Mouse (Mus musculus): Measurements from ENCODE around the gene Afap1. TPM values are rescaled to one million over a fixed set of nuclear protein-coding genes. Genes with fewer than 3 reads are reported as not detected.

Gene Afap1
- polyA plus RNA-seq, 1 experiment = 17.2 TPM

DNA sequence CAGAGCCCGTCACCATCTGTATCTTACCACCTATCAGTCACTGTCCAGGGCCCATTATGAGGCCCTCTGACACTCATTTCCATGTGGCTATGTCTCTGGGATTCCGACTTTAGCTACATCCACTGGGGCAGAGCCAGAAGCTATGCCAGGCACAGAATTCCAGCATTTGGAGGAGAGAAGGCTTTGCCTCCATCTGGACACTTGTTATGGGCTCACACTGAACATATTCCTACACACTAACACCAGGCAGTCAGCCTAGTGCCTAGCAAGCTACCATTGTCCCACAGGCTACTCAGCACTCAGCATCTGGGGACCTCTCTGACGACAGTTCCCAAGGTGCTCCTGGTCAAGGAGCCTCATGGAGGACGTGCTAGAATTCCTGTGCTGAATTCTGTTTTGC, 132.0 kb downstream of the Afap1 start:
- H3K27me3 ChIP-seq (replicated peaks; ENCODE audit: control insufficient read depth, insufficient read depth, low read length) = no peaks in the 10 kb centered on the region
- WGBS = 87% methylated on average over 4 of the region's 4 CpGs
- H3K4me3 ChIP-seq (ENCODE audit: insufficient read depth, low read depth, low read length) = no peak overlapping the region
- DNase-seq = no peak
- no peak overlapping the region for H3K27ac ChIP-seq (ENCODE audit: insufficient read depth, low read depth, low read length)
- H3K36me3 ChIP-seq (ENCODE audit: control insufficient read depth, insufficient read depth, low read length) = no peaks in the 10 kb centered on the region
- H3K4me1 ChIP-seq (ENCODE audit: control insufficient read depth, insufficient read depth, low read length) = no peaks in the 10 kb centered on the region
- no peak for TF ChIP-seq CTCF (conservative IDR thresholded peaks at IDR 0.05; ENCODE audit: insufficient read depth, insufficient read length, low read depth, low read length)
- no peak for TF ChIP-seq POLR2A (IDR thresholded peaks at IDR 0.05; ENCODE audit: low read depth, low read length)

DNA sequence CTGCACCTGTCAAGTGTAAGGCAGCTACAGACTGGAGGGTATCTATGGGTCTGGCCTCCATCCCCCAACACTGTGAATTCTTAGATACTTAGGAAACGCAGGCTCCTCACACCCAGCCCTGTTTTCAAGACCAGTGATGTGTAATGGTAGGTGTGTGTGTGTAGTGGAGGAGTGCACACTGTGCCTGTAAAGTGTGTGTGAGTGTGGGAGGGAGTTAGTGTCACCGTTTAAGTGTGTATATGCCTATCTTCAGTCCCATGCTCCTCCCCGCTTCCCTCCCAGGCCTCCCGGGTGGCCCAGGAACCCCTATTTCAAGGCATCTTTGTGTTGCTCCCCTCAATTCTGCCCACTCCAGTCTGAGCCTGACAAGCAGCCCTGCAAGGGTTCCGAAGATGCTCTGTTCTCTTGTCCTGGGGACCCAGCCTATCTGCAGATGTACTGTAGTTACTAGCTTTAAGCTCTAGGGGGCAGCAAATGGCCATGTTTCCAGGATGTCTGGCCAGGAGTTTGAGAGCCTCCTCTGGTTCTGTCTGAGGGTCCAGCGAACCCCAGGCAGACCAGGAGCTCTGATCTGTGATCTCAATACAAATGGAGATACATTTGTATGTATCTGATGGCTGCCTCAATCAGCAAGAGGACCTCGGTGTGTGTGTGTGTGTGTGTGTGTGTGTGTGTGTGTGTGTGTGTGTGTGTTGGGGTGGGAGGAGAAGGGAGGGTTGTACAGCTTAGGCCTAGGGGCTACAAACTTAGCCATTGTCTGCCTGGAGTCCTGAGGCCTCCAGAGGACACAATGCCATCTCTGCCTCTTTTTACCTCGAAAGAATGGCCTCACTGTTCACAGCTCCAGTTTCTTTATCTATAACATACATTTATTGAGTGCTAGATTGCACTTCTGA, 140.7 kb downstream of the Afap1 start:
- 52% methylated on average over 8 of the region's 8 CpGs for WGBS
- H3K4me1 ChIP-seq (ENCODE audit: control insufficient read depth, insufficient read depth, low read length) = no peaks in the 10 kb centered on the region
- no peak overlapping the region for H3K4me3 ChIP-seq (ENCODE audit: insufficient read depth, low read depth, low read length)
- peak; percentile 44 for DNase-seq
- H3K27me3 ChIP-seq (replicated peaks; ENCODE audit: control insufficient read depth, insufficient read depth, low read length) = no peaks in the 10 kb centered on the region
- H3K27ac ChIP-seq (ENCODE audit: insufficient read depth, low read depth, low read length) = no peak overlapping the region
- peak; percentile 79 for TF ChIP-seq CTCF (conservative IDR thresholded peaks at IDR 0.05; ENCODE audit: insufficient read depth, insufficient read length, low read depth, low read length)
- no peak for TF ChIP-seq POLR2A (IDR thresholded peaks at IDR 0.05; ENCODE audit: low read depth, low read length)
- H3K36me3 ChIP-seq (ENCODE audit: control insufficient read depth, insufficient read depth, low read length) = no peaks in the 10 kb centered on the region

DNA sequence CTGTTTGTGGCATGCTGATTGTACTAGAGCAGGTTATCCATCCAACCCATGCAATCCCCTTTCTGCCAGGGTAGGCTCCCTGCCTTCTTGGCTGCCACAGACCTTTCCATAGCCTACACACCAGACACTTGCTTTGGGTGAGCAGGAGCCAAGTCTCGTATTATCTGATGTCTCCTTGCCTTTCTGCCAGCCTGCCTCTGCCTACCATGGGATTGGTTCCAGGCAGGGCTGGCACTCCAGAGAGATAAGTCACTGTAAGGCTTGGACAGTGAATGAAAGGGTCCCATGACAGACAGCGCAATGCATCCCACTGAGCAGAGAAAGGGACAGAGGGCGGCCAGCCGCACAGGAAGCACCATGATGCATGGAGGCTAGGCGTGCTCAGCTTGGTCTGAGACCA, 146.5 kb downstream of the Afap1 start:
- no peaks in the 10 kb centered on the region for H3K27me3 ChIP-seq (replicated peaks; ENCODE audit: control insufficient read depth, insufficient read depth, low read length)
- no peak overlapping the region for H3K4me3 ChIP-seq (ENCODE audit: insufficient read depth, low read depth, low read length)
- H3K4me1 ChIP-seq (ENCODE audit: control insufficient read depth, insufficient read depth, low read length) = no peaks in the 10 kb centered on the region
- no peaks in the 10 kb centered on the region for H3K36me3 ChIP-seq (ENCODE audit: control insufficient read depth, insufficient read depth, low read length)
- TF ChIP-seq CTCF (conservative IDR thresholded peaks at IDR 0.05; ENCODE audit: insufficient read depth, insufficient read length, low read depth, low read length) (no peak), POLR2A (IDR thresholded peaks at IDR 0.05; ENCODE audit: low read depth, low read length) (no peak)
- H3K27ac ChIP-seq (ENCODE audit: insufficient read depth, low read depth, low read length) = no peak overlapping the region
- DNase-seq = no peak
- 95% methylated on average over 5 of the region's 5 CpGs for WGBS

DNA sequence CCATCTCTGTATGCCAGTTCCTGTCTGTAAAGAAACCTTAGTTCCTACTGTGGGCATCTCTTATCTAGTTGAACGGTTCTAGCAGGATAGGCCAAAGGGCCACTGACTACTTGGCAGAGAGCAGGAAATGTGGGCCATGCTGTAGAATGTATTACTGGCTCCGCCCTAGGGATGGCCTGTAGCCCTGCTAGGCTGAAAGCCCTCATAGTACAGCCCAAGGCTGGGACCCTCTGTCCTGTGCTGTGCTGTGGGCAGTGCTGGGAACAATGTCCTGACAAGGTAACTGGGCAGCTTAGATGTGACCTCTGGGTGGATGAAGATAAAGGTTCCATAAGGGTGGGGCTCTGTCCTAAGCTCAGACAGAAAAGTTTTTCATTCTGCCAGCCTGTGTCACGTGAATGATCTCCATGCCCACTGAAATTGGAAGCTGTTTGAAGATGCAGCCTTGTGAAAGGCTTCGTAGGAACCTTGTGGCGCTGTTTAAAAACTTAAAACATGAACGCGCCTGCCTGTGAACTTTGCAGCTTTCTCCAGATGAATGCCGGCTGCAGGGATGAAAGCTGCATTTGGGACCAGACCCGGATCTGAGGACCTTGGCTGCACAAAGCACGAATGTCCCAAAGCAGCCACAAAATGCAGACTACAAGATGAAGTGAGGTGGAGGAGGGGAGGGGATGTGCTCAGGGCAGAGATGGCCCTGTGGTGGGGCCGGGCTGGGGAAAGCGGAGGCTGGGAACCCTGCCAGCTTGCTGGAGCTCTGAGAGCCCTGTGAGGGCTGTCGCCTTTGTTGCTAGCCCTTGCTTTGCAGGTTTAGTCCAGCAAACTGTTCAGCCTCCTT, 147.5 kb downstream of the Afap1 start:
- no peak overlapping the region for H3K4me3 ChIP-seq (ENCODE audit: insufficient read depth, low read depth, low read length)
- no peak for DNase-seq
- no peak overlapping the region for H3K27ac ChIP-seq (ENCODE audit: insufficient read depth, low read depth, low read length)
- no peaks in the 10 kb centered on the region for H3K36me3 ChIP-seq (ENCODE audit: control insufficient read depth, insufficient read depth, low read length)
- WGBS = 64% methylated on average over 13 of the region's 13 CpGs
- no peaks in the 10 kb centered on the region for H3K27me3 ChIP-seq (replicated peaks; ENCODE audit: control insufficient read depth, insufficient read depth, low read length)
- H3K4me1 ChIP-seq (ENCODE audit: control insufficient read depth, insufficient read depth, low read length) = no peaks in the 10 kb centered on the region
- TF ChIP-seq CTCF (conservative IDR thresholded peaks at IDR 0.05; ENCODE audit: insufficient read depth, insufficient read length, low read depth, low read length) (no peak), POLR2A (IDR thresholded peaks at IDR 0.05; ENCODE audit: low read depth, low read length) (no peak)

DNA sequence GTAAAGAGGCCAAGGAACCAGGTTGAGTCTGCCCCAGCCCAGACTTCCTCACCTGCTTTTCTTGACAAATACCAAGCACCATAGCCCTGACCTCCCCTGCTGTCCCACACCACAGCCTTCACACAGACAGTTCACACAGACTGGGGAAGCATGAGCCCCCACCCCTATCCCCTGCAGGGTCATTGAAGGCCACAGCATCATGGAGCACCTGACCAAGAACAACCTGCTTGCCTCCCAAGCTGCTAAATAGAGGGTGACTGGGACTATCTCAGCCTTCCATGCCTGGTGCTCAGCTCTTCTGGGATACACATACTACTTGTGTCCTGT, 148.1 kb downstream of the Afap1 start:
- no peak for DNase-seq
- Histone ChIP-seq H3K27me3 (replicated peaks; ENCODE audit: control insufficient read depth, insufficient read depth, low read length) (no peaks in the 10 kb centered on the region), H3K4me1 (ENCODE audit: control insufficient read depth, insufficient read depth, low read length) (no peaks in the 10 kb centered on the region), H3K36me3 (ENCODE audit: control insufficient read depth, insufficient read depth, low read length) (no peaks in the 10 kb centered on the region), H3K27ac (ENCODE audit: insufficient read depth, low read depth, low read length) (no peak overlapping the region), H3K4me3 (ENCODE audit: insufficient read depth, low read depth, low read length) (no peak overlapping the region)
- TF ChIP-seq CTCF (conservative IDR thresholded peaks at IDR 0.05; ENCODE audit: insufficient read depth, insufficient read length, low read depth, low read length) (no peak), POLR2A (IDR thresholded peaks at IDR 0.05; ENCODE audit: low read depth, low read length) (no peak)

DNA sequence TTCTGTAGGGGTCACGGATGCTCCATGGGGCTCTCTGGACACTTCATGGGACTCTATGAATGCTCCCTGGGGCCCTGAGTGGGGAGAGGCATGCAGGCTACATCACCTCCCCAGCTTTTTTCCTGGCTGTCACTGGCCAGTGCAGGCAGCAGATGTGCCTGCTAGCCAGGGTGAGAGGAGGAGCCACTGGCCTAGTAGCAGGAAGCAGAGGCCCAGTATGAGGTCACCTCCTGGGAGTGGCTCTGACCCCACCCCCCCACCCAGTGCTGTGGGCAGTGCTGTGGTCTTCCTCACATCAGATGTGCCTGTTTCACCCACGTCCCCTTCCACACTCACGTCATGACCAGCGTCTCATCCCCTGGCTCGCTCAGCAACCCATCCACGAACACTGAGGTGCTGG, 148.6 kb downstream of the Afap1 start:
- TF ChIP-seq POLR2A (IDR thresholded peaks at IDR 0.05; ENCODE audit: low read depth, low read length) = no peak
- no peak for TF ChIP-seq CTCF (conservative IDR thresholded peaks at IDR 0.05; ENCODE audit: insufficient read depth, insufficient read length, low read depth, low read length)
- WGBS = 89% methylated on average over 6 of the region's 6 CpGs
- Histone ChIP-seq H3K4me1 (ENCODE audit: control insufficient read depth, insufficient read depth, low read length) (no peaks in the 10 kb centered on the region), H3K4me3 (ENCODE audit: insufficient read depth, low read depth, low read length) (no peak overlapping the region), H3K27me3 (replicated peaks; ENCODE audit: control insufficient read depth, insufficient read depth, low read length) (no peaks in the 10 kb centered on the region), H3K27ac (ENCODE audit: insufficient read depth, low read depth, low read length) (no peak overlapping the region), H3K36me3 (ENCODE audit: control insufficient read depth, insufficient read depth, low read length) (no peaks in the 10 kb centered on the region)
- DNase-seq = no peak

DNA sequence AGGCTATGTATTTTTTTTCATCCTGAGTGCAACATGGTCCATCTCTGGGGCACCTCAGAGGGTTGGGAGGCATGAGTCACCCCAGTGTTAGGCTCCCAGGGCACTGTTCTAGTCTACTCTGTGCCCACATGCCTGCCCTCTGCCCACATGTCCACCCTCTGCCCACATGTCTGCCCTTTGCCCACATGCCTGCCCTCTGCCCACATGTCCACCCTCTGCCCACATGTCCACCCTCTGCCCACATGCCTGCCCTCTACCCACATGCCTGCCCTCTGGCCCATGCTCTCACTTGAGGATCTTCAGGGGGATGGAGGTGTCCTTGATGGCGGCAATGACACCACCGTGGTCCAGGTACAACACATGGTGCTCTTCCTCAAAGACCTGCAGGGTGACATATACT, 150.0 kb downstream of the Afap1 start:
- Histone ChIP-seq H3K27me3 (replicated peaks; ENCODE audit: control insufficient read depth, insufficient read depth, low read length) (no peaks in the 10 kb centered on the region), H3K4me1 (ENCODE audit: control insufficient read depth, insufficient read depth, low read length) (no peaks in the 10 kb centered on the region), H3K36me3 (ENCODE audit: control insufficient read depth, insufficient read depth, low read length) (no peaks in the 10 kb centered on the region), H3K4me3 (ENCODE audit: insufficient read depth, low read depth, low read length) (no peak overlapping the region), H3K27ac (ENCODE audit: insufficient read depth, low read depth, low read length) (no peak overlapping the region)
- no peak for DNase-seq
- WGBS = 93% methylated on average over 2 of the region's 2 CpGs
- TF ChIP-seq POLR2A (IDR thresholded peaks at IDR 0.05; ENCODE audit: low read depth, low read length) (no peak), CTCF (conservative IDR thresholded peaks at IDR 0.05; ENCODE audit: insufficient read depth, insufficient read length, low read depth, low read length) (no peak)

Other genes starting within 250 kb of the Afap1 start
- gene Htra3, start 213.5 kb upstream of the Afap1 start, polyA plus RNA-seq (2012; rRNA removed) = 9.8 and 12.4 TPM in 2 replicates
- gene Sh3tc1, start 153.3 kb upstream of the Afap1 start, polyA plus RNA-seq (2012; rRNA removed) = 35.1 and 40.1 TPM in 2 replicates
- gene Ablim2, start 135.4 kb upstream of the Afap1 start, polyA plus RNA-seq (2012; rRNA removed) = 5.8 and 7.5 TPM in 2 replicates

All from kidney, adult 2 months (tissue).